Mouse (Mus musculus): Measurements from ENCODE around the gene Mfap1b. TPM values are rescaled to one million over a fixed set of nuclear protein-coding genes. Genes with fewer than 3 reads are reported as not detected.

Gene Mfap1b
- total and polyA plus RNA-seq, 2 experiments from 2014 or later, result 22.6 to 57.4 TPM

GRCm38 (mm10) chr2:121445117-121445516, 28.8 kb downstream of the Mfap1b start:
- TF ChIP-seq CTCF (IDR thresholded peaks at IDR 0.05), result no peak
- Histone ChIP-seq H3K36me3 (ENCODE audit: insufficient read depth, low read length) (no peaks in the 10 kb centered on the region), H3K9ac (replicated peaks; ENCODE audit: low read length, poor library complexity, severe bottlenecking) (no peak overlapping the region), H3K9me3 (ENCODE audit: low read length) (no peaks in the 10 kb centered on the region), H3K4me3 (ENCODE audit: low read depth, low read length) (no peak overlapping the region), H3K4me1 (ENCODE audit: insufficient read depth, low read length) (0 out of 2 replicates have a peak, but pooled peaks cover 6% of the 10 kb centered on the region), H3K27me3 (ENCODE audit: insufficient read depth, low read length) (peaks cover 8% of the 10 kb centered on the region; the same call in 1 of the 2 replicates), H3K27ac (ENCODE audit: low read depth, low read length) (no peak overlapping the region), H3K4me2 (ENCODE audit: low read depth, low read length, poor library complexity, severe bottlenecking) (no peak overlapping the region)
- WGBS, result 85% methylated on average over 3 of the region's 3 CpGs
- ATAC-seq (ENCODE audit: low FRiP score) (no peak), DNase-seq (ENCODE audit: low spot score) (no peak)

- Histone ChIP-seq H3K9ac (replicated peaks; ENCODE audit: low read length, poor library complexity, severe bottlenecking) (no peak within 1 kb of the TSS), H3K9me3 (ENCODE audit: low read length) (no peaks in the 10 kb centered on the region), H3K4me3 (ENCODE audit: low read depth, low read length) (no peak within 1 kb of the TSS), H3K4me2 (ENCODE audit: low read depth, low read length, poor library complexity, severe bottlenecking) (no peak within 1 kb of the TSS), H3K4me1 (ENCODE audit: insufficient read depth, low read length) (0 out of 2 replicates have a peak, but pooled peaks cover 4% of the 10 kb centered on the region), H3K36me3 (ENCODE audit: insufficient read depth, low read length) (peaks cover 6% of the 10 kb centered on the region; the same call in 1 of the 2 replicates), H3K27ac (ENCODE audit: low read depth, low read length) (no peak within 1 kb of the TSS), H3K27me3 (ENCODE audit: insufficient read depth, low read length) (peaks cover 8% of the 10 kb centered on the region; the same call in 1 of the 2 replicates)
- DNase-seq (ENCODE audit: low spot score) (no peak), ATAC-seq (ENCODE audit: low FRiP score) (no peak)
- 90% methylated on average over 1 of the region's 1 CpGs for WGBS
- no peak for TF ChIP-seq CTCF (IDR thresholded peaks at IDR 0.05)
Observed at GRCm38 (mm10) chr2:121444178-121444577, 29.7 kb downstream of the Mfap1b start, which contains the start of gene Ell3. Gene Ell3, minus strand, starts transcription at chr2:121444278.

GRCm38 (mm10) chr2:121443068-121443349, 30.9 kb downstream of the Mfap1b start:
- TF ChIP-seq CTCF (IDR thresholded peaks at IDR 0.05), result no peak
- no peak overlapping the region for H3K27ac ChIP-seq (ENCODE audit: low read depth, low read length)
- H3K9me3 ChIP-seq (ENCODE audit: low read length), result no peaks in the 10 kb centered on the region
- 0 out of 2 replicates have a peak, but pooled peaks cover 4% of the 10 kb centered on the region for H3K4me1 ChIP-seq (ENCODE audit: insufficient read depth, low read length)
- peaks cover 8% of the 10 kb centered on the region; the same call in 1 of the 2 replicates for H3K27me3 ChIP-seq (ENCODE audit: insufficient read depth, low read length)
- ATAC-seq (ENCODE audit: low FRiP score) (no peak), DNase-seq (ENCODE audit: low spot score) (no peak)
- peaks cover 11% of the 10 kb centered on the region for H3K36me3 ChIP-seq (ENCODE audit: insufficient read depth, low read length)
- 20% methylated on average over 8 of the region's 8 CpGs for WGBS
- no peak overlapping the region; the same call in 1 of the 2 replicates for H3K9ac ChIP-seq (replicated peaks; ENCODE audit: low read length, poor library complexity, severe bottlenecking)
- H3K4me3 ChIP-seq (ENCODE audit: low read depth, low read length), result peak overlapping the region; percentile 19; the same call in 1 of the 2 replicates
- H3K4me2 ChIP-seq (ENCODE audit: low read depth, low read length, poor library complexity, severe bottlenecking), result peak overlapping the region; percentile 47

GRCm38 (mm10) chr2:121442259-121443067, 31.4 kb downstream of the Mfap1b start:
- Histone ChIP-seq H3K9me3 (ENCODE audit: low read length) (no peaks in the 10 kb centered on the region), H3K9ac (replicated peaks; ENCODE audit: low read length, poor library complexity, severe bottlenecking) (no peak overlapping the region; the same call in 1 of the 2 replicates), H3K27me3 (ENCODE audit: insufficient read depth, low read length) (peaks cover 8% of the 10 kb centered on the region; the same call in 1 of the 2 replicates), H3K4me2 (ENCODE audit: low read depth, low read length, poor library complexity, severe bottlenecking) (peak overlapping the region; percentile 47), H3K36me3 (ENCODE audit: insufficient read depth, low read length) (peaks cover 17% of the 10 kb centered on the region), H3K4me3 (ENCODE audit: low read depth, low read length) (peak overlapping the region; percentile 19), H3K4me1 (ENCODE audit: insufficient read depth, low read length) (0 out of 2 replicates have a peak, but pooled peaks cover 4% of the 10 kb centered on the region), H3K27ac (ENCODE audit: low read depth, low read length) (no peak overlapping the region)
- WGBS, result 4% methylated on average over 30 of the region's 30 CpGs
- TF ChIP-seq CTCF (IDR thresholded peaks at IDR 0.05), result no peak
- DNase-seq (ENCODE audit: low spot score) (no peak), ATAC-seq (ENCODE audit: low FRiP score) (no peak)

- DNase-seq (ENCODE audit: low spot score) (no peak), ATAC-seq (ENCODE audit: low FRiP score) (no peak)
- peak overlapping the region; percentile 47 for H3K4me2 ChIP-seq (ENCODE audit: low read depth, low read length, poor library complexity, severe bottlenecking)
- peaks cover 8% of the 10 kb centered on the region; the same call in 1 of the 2 replicates for H3K27me3 ChIP-seq (ENCODE audit: insufficient read depth, low read length)
- H3K27ac ChIP-seq (ENCODE audit: low read depth, low read length), result no peak overlapping the region
- no peak overlapping the region for H3K9ac ChIP-seq (replicated peaks; ENCODE audit: low read length, poor library complexity, severe bottlenecking)
- TF ChIP-seq CTCF (IDR thresholded peaks at IDR 0.05), result no peak
- peak overlapping the region; percentile 19; the same call in 1 of the 2 replicates for H3K4me3 ChIP-seq (ENCODE audit: low read depth, low read length)
- H3K9me3 ChIP-seq (ENCODE audit: low read length), result no peaks in the 10 kb centered on the region
- H3K36me3 ChIP-seq (ENCODE audit: insufficient read depth, low read length), result peaks cover 21% of the 10 kb centered on the region
- WGBS, result 11% methylated on average over 11 of the region's 11 CpGs
- 0 out of 2 replicates have a peak, but pooled peaks cover 4% of the 10 kb centered on the region for H3K4me1 ChIP-seq (ENCODE audit: insufficient read depth, low read length)
Observed at GRCm38 (mm10) chr2:121441800-121442199, 32.1 kb downstream of the Mfap1b start.

Data from midbrain, postnatal 0 days (tissue).